Mouse (Mus musculus) megakaryocyte, embryonic 14.5 days (primary cell): Measurements from ENCODE around the gene Reln. TPM values are rescaled to one million over a fixed set of nuclear protein-coding genes. Genes with fewer than 3 reads are reported as not detected.

ENCODE experiments used
- H3K27me3 ChIP-seq: replicated peaks from 2 replicates; pipeline ENCODE3; 2012; ENCODE audit warnings: inconsistent platforms
- H3K36me3 ChIP-seq: replicated peaks from 2 replicates; pipeline ENCODE3; 2012; ENCODE audit warnings: low read length, inconsistent platforms, mixed read lengths
- H3K4me1 ChIP-seq: 2 replicates; pipeline ENCODE4 v1.6.1; 2012; ENCODE audit warnings: inconsistent platforms
- H3K4me3 ChIP-seq: replicated peaks from 2 replicates; pipeline ENCODE3; 2012; ENCODE audit warnings: moderate library complexity, mild to moderate bottlenecking, inconsistent platforms
- H3K9me3 ChIP-seq: 2 replicates; pipeline ENCODE4 v1.6.1; 2012; ENCODE audit warnings: inconsistent platforms
- FLI1 ChIP-seq: IDR thresholded peaks from 2 replicates; pipeline ENCODE4 v1.6.1; 2012; ENCODE audit warnings: low read length, inconsistent platforms, mixed read lengths
- GATA1 ChIP-seq: IDR thresholded peaks from 3 replicates; pipeline ENCODE4 v1.6.1; 2012; ENCODE audit warnings: mixed read lengths, low read length, inconsistent platforms, borderline replicate concordance
- polyA plus RNA-seq: library from polyadenylated mRNA; stranded (reverse); fragments of >175 nt; gene quantifications from 2 replicates; pipeline ENCODE4 v1.2.3, GENCODE M21; 2012; ENCODE audit warnings: low replicate concordance; ENCODE audit not compliant: insufficient read depth

The Reln gene
- polyA plus RNA-seq, 1 experiment = 2.0 TPM

- H3K9me3 ChIP-seq = no peaks in the 10 kb centered on the region
- H3K4me1 ChIP-seq = no peaks in the 10 kb centered on the region
- no peak for TF ChIP-seq GATA1
- TF ChIP-seq FLI1 = no peak
- no peaks in the 10 kb centered on the region for H3K27me3 ChIP-seq
- no peak overlapping the region for H3K4me3 ChIP-seq
- H3K36me3 ChIP-seq = no peaks in the 10 kb centered on the region
Observed at GRCm38 (mm10) chr5:21948736-21949506, 395.6 kb downstream of the Reln start.

GRCm38 (mm10) chr5:21947610-21948381 lies 396.7 kb downstream of the Reln start:
- H3K9me3 ChIP-seq = no peaks in the 10 kb centered on the region
- no peaks in the 10 kb centered on the region for H3K4me1 ChIP-seq
- H3K36me3 ChIP-seq = no peaks in the 10 kb centered on the region
- no peak overlapping the region for H3K4me3 ChIP-seq
- H3K27me3 ChIP-seq = no peaks in the 10 kb centered on the region
- TF ChIP-seq FLI1 (no peak), GATA1 (no peak)

- no peaks in the 10 kb centered on the region for H3K36me3 ChIP-seq
- H3K4me1 ChIP-seq = no peaks in the 10 kb centered on the region
- no peak overlapping the region for H3K4me3 ChIP-seq
- TF ChIP-seq FLI1 = no peak
- no peak for TF ChIP-seq GATA1
- H3K27me3 ChIP-seq = no peaks in the 10 kb centered on the region
- no peaks in the 10 kb centered on the region for H3K9me3 ChIP-seq
Observed at GRCm38 (mm10) chr5:21944579-21944978, 399.9 kb downstream of the Reln start.

GRCm38 (mm10) chr5:21939405-21939804 lies 405.1 kb downstream of the Reln start:
- H3K9me3 ChIP-seq = no peaks in the 10 kb centered on the region

GRCm38 (mm10) chr5:21938138-21938537 lies 406.4 kb downstream of the Reln start:
- H3K4me3 ChIP-seq = no peak overlapping the region
- no peaks in the 10 kb centered on the region for H3K9me3 ChIP-seq
- no peaks in the 10 kb centered on the region for H3K27me3 ChIP-seq
- no peaks in the 10 kb centered on the region for H3K36me3 ChIP-seq
- TF ChIP-seq FLI1 (no peak), GATA1 (no peak)
- no peaks in the 10 kb centered on the region for H3K4me1 ChIP-seq

More at GRCm38 (mm10) chr5:21939405-21939804, 405.1 kb downstream of the Reln start:
- Histone ChIP-seq H3K27me3 (no peaks in the 10 kb centered on the region), H3K4me1 (no peaks in the 10 kb centered on the region), H3K4me3 (no peak overlapping the region), H3K36me3 (no peaks in the 10 kb centered on the region)
- TF ChIP-seq GATA1 = no peak
- no peak for TF ChIP-seq FLI1

- Histone ChIP-seq H3K4me3 (no peak overlapping the region), H3K4me1 (no peaks in the 10 kb centered on the region), H3K36me3 (no peaks in the 10 kb centered on the region), H3K27me3 (no peaks in the 10 kb centered on the region), H3K9me3 (no peaks in the 10 kb centered on the region)
- TF ChIP-seq FLI1 (no peak), GATA1 (no peak)
Observed at GRCm38 (mm10) chr5:21936627-21937026, 407.9 kb downstream of the Reln start.

- H3K27me3 ChIP-seq = no peaks in the 10 kb centered on the region
- H3K9me3 ChIP-seq = no peaks in the 10 kb centered on the region
- TF ChIP-seq FLI1 = no peak
- TF ChIP-seq GATA1 = no peak
- H3K4me3 ChIP-seq = no peak overlapping the region
- H3K4me1 ChIP-seq = 0 out of 2 replicates have a peak, but pooled peaks cover 3% of the 10 kb centered on the region
- H3K36me3 ChIP-seq = no peaks in the 10 kb centered on the region
Observed at GRCm38 (mm10) chr5:21936096-21936495, 408.4 kb downstream of the Reln start.

GRCm38 (mm10) chr5:21934811-21935396 lies 409.6 kb downstream of the Reln start:
- H3K4me3 ChIP-seq = no peak overlapping the region
- no peak for TF ChIP-seq GATA1
- no peak for TF ChIP-seq FLI1
- no peaks in the 10 kb centered on the region for H3K27me3 ChIP-seq
- no peaks in the 10 kb centered on the region for H3K36me3 ChIP-seq
- H3K4me1 ChIP-seq = 0 out of 2 replicates have a peak, but pooled peaks cover 4% of the 10 kb centered on the region
- H3K9me3 ChIP-seq = no peaks in the 10 kb centered on the region

GRCm38 (mm10) chr5:21934173-21934698 lies 410.3 kb downstream of the Reln start:
- no peak overlapping the region for H3K4me3 ChIP-seq
- TF ChIP-seq GATA1 = no peak
- no peak for TF ChIP-seq FLI1
- no peaks in the 10 kb centered on the region; the same call in 1 of the 2 replicates for H3K9me3 ChIP-seq
- H3K27me3 ChIP-seq = no peaks in the 10 kb centered on the region
- H3K4me1 ChIP-seq = 0 out of 2 replicates have a peak, but pooled peaks cover 4% of the 10 kb centered on the region
- no peaks in the 10 kb centered on the region for H3K36me3 ChIP-seq
